Mouse (Mus musculus): Measurements from ENCODE around the gene Zfp273. TPM values are rescaled to one million over a fixed set of nuclear protein-coding genes. Genes with fewer than 3 reads are reported as not detected.
"Not testable (repeated sequence)": the region's sequence is repeated elsewhere in the genome, so short reads cannot be mapped to it uniquely, and the experiment has no call there.

Zfp273 gene
- total RNA-seq, 1 experiment from 2014 or later, result 5.4 TPM

DNA sequence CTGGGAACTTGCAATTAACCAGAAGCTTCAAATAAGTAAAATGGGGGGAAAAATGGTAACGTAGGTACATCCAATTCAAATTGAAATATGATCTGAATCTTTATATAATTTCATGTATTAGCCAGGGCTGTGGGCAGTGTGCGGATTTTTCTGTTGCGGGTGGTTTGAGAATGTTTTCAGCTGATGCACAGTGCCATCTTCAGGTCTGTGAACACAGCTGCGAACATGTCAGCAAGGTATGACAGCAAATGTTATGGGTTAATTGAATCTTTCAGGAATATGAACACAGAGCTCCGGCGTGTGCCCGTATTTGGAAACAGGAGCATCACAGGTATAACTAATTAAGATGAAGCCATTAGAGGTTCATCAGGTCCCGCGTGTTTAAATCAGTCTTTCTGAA, 49.0 kb downstream of the Zfp273 start:
- no peak for ATAC-seq (replicated peaks; ENCODE audit: insufficient number of reproducible peaks, low FRiP score, low TSS enrichment, poor library complexity, severe bottlenecking)

DNA sequence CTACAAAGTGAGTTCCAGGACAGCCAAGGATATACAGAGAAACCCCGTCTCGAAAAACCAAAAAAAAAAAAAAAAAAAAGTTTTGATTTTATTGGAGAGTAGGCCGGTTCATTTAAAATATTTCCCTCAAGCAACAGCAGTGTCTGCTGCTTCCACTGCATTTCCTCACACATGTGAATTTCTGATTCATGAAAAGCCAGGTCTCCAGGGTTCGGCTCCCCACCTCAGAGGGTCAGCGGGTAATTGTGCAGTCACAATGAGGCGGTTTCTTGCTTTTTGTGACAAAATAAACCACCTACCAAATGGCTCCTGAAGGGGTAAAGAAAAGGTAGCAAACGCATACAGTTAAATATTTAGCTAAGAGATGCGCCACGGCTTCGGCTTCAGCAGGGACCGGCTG, 49.5 kb downstream of the Zfp273 start, which contains the start of gene BC048507:
Gene BC048507 (plus strand): TSS at position 301 of the 400 bp plus-strand sequence.
- ATAC-seq (replicated peaks; ENCODE audit: insufficient number of reproducible peaks, low FRiP score, low TSS enrichment, poor library complexity, severe bottlenecking), result no peak

DNA sequence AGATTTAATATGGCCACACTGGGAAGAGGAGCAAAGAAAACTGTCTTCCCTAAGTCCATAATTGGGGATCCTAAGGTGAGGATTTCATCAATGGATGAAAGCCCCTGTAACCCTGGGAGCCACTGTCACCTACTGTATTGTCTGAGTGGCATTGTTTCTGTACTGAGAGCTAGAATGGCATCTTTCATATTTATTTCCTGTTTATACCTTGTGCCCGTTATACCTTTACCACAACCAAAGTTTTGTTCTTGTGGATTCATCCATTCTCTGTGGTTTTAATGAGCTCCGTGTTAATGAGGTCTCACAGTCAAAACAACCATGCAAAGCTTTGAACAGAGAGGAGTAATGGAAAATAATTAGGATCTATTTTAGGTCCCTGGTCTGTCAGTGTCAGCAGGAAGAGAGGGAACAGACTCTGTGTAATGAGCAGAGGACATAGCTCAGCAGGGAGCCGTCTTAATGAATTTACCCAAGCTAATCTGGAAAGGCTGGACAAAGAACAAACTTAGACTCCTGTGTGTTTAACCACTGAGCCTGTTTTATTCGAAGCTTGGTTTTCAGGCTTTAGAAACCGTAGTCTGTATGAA, 51.3 kb downstream of the Zfp273 start:
- no peak for ATAC-seq (replicated peaks; ENCODE audit: insufficient number of reproducible peaks, low FRiP score, low TSS enrichment, poor library complexity, severe bottlenecking)

DNA sequence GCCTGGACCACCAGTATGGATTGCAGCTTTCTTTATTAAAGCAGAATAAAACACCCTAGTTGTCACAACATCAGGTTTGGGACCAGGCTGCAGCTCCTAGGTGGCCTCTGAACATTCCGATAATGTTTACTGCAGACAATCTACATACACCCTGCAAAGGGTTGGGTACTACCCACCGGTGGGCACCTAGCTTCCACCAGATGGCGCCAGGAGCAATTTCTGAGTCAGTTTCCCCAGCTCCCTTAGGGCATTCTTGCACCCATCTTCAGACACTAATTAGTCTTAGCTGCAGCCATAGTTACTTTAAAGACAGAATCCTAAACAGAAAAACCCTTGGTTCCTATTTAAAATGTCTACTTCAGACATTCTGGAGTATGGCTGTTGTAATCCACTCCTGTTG, 54.4 kb downstream of the Zfp273 start:
- ATAC-seq (replicated peaks; ENCODE audit: insufficient number of reproducible peaks, low FRiP score, low TSS enrichment, poor library complexity, severe bottlenecking), result no peak

DNA sequence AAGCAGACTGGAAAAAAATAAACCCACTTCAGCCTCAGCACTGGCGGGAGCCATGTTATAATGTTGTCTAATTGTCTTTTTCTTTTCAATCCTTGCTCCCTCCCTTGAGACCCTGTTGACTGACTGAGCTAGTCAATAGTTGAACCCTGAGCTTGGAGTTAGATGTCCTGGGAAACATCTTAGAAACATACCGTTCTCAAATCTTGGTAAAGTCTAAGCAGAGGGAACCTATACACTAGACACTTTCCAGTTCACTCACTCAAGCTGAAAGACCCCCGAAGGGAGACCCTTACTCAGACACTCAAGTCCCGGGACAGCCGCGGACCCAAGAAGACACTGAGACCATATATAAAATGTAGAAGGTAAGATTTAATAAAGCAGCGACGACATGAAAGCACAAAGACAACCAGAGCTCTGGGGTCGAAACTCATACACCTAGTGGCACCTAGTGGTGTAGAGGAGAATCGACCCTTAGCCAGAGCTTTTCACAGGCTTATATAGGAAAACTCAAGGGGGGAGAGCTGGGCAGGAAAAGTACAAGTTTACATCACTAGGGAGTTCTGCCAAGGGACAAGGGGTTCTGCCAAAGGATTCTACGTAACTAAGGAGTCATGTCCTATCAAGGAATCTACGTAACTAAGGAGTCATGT, 62.6 kb downstream of the Zfp273 start:
- ATAC-seq (replicated peaks; ENCODE audit: insufficient number of reproducible peaks, low FRiP score, low TSS enrichment, poor library complexity, severe bottlenecking), result not testable (repeated sequence)

Other genes with a start within 250 kb of the Zfp273 start
- 18.8 to 21.7 TPM (median 21.2 TPM) in 3 replicates for gene Zfp729b, start 204.0 kb upstream of the Zfp273 start, total RNA-seq (2017)
- gene Gm49345, start 176.0 kb upstream of the Zfp273 start, total RNA-seq (2017), result 6.5 TPM in 1 of 3 replicates, not detected in the others
- gene Zfp729a, start 175.9 kb upstream of the Zfp273 start, total RNA-seq (2017), result 16.0 to 20.3 TPM (median 16.8 TPM) in 3 replicates
- gene Zfp738, start 126.7 kb upstream of the Zfp273 start, total RNA-seq (2017), result 16.9 to 22.4 TPM (median 21.2 TPM) in 3 replicates
- 6.9 to 15.2 TPM (median 14.5 TPM) in 3 replicates for gene Zfp65, start 84.6 kb upstream of the Zfp273 start, total RNA-seq (2017)
- gene Zfp85, start 58.5 kb upstream of the Zfp273 start, total RNA-seq (2017), result 6.6 to 8.8 TPM (median 8.6 TPM) in 3 replicates
- gene Zfp493, start 34.0 kb upstream of the Zfp273 start, total RNA-seq (2017), result 0.85 to 2.1 TPM in 2 of 3 replicates, not detected in the other
- 1.1 TPM in 1 of 3 replicates, not detected in the others for gene Gm10037, start 17.4 kb downstream of the Zfp273 start, total RNA-seq (2017)
- gene BC048507, start 49.6 kb downstream of the Zfp273 start, total RNA-seq (2017), result not detected in 3 replicates